Mouse (Mus musculus): Measurements from ENCODE around the gene Arhgap10.

The Arhgap10 gene

DNA sequence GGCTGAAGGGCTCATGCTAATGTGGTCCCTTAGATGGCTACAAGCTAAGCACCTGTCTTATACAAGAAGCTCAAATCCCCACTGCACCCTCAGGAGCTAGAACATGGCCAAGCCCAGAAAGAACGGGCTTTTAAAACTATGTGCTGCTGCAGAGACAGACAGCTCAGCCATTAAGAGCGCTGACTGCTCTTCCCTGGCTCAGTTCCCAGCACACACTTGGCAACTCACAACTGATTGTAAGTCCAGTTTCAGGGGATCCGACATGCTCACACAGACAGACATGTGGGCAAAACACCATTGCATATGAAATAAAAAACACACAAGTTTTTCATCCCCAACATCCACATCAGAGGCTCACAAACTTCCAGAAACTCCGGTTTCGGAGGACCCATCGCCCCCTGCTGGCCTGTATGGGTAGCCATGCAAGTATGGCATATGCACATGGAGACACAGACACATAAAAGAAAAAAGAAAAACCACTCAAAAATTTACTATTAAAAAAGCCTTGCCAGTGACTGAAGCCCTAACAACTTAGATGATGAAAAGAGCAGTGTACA is 77.4 kb downstream of the Arhgap10 start:
- no peak for DNase-seq

- no peak for DNase-seq
Measured at GRCm38 (mm10) chr8:77439670-77440069, 78.1 kb downstream of the Arhgap10 start.

- no peak for DNase-seq
Measured at GRCm38 (mm10) chr8:77437807-77438493, 79.8 kb downstream of the Arhgap10 start.

DNA sequence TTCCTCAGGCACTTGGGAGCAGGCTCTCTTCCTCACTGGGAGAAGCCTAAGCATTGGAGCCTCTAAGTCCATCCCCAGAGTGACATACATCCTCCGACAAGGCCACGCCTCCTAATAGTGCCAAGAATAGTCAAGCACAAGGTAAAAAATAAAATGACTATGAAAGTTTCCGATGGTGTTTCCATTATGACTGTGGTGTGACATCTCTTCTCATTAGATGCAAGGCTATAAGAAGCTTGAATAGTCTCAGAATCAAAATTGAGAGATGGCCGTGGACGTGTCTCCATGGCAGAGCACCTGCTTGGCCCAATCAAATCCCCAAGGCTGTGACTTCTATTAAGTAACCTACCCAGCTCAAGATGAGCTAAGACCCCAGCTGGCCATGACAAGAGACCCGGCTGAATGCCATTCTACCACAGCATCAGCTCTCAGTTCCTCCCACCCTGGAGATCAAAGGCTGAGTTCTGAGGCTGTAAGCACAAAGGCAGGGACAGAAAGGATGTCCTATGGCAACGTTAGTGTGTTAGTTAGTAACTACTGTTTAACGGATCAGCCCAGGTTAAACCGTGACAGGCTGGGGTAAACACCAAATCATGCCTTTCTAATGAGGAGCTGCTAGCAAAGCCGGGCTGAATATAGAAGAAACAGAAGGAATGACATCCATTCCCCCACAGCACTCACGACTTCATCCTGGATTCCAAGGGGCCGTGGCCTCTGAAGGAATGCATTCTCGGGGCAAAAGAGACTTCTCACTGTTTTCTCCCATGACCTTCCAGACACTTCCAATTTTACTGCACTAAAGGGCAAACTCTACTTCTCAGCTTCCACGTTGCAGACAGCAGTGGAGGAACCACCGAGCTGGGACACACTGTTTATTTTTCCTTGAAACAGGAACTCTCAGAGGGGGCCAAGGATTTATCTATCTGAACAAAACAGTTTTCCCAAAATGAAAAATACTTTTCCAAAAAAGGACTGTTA is 81.5 kb downstream of the Arhgap10 start:
- DNase-seq, result no peak

DNA sequence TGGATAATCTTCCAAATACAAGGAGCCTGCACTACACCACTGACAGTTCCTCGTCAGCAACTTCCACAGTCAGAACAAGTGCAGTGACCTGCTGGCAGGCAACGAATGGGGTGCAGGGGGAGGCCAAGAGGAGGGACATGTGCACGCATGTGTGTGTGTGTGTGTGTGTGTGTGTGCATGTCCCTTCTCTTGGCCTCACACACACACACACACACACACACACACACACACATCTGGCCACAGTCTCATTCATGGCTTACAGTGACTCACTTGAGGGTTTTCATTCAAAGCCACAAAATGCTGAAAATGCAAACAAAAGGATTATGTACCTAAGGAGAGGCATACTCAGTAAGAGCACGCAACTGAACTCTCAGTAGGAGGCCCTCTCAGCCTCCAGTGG is 84.5 kb downstream of the Arhgap10 start:
- no peak for DNase-seq

DNA sequence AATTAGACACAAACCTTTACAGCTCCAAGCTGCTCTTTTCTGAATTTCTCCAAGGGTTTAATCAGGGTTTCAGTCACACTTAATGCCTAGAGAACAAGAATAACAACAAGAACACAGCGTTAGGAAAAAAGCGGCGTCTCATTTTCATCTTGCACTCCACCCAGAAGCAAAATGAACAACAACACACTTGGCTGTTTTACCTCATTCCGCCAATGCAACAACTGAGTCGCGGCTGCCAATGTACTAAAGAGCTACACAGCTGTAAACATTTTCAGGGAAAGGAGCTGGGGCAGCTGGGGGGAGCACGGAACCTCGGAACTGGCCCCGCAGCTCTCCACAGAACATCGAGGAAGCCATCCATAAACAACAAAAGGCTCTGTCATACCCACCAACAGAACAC is 85.0 kb downstream of the Arhgap10 start:
- no peak for DNase-seq

- no peak for DNase-seq
Measured at GRCm38 (mm10) chr8:77428420-77428819, 89.3 kb downstream of the Arhgap10 start.

DNA sequence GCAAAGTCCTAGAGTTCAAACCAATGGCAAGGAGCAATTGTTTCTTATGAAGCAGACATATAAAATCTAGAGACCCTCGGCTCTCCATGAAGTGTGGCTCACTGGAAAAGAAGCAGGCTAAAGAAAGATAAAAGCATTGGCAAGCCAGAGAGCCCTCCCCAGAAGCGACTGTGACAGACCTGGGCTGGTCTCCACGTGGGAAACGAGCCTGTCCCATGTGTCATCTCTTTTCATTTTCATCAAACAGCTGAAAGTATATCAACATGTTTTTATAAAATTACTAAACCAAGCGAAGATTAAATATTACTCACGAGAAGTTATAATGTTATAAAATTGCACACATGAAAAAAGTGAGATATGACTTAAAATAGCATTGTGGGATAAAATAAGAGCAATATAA is 89.7 kb downstream of the Arhgap10 start:
- DNase-seq, result no peak

GRCm38 (mm10) chr8:77427438-77427837 is 90.3 kb downstream of the Arhgap10 start:
- no peak for DNase-seq

GRCm38 (mm10) chr8:77423850-77424249 is 93.9 kb downstream of the Arhgap10 start:
- no peak for DNase-seq

DNA sequence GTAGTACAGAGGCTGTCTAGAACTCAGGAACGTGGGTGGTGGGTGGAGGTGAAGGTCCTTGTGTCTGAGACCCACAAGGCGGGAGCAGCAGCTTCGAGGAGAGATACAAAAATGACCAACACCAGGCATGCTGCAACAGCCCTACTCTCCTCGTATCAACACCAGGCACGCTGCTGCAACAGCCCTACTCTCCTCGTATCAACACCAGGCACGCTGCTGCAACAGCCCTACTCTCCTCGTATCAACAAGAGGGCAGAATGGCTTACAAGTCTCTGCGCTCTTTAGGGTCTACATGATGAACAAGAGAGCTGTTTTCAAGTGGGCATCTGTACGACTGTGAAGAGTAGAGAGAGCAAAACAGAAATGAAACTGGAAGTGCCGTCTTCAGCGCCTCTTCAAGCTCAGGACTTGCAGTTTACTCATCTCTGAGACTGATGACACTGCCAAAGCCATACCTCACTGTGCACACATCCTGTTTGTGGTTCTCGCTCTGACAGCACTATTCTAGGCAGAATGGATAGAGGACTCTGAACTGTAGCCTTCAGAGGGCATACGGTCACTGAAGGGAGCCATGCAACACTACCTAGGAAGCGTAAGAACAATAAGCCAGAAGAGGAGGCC is 95.0 kb downstream of the Arhgap10 start:
- DNase-seq, result peak; percentile 13 to 26

GRCm38 (mm10) chr8:77421596-77421995 is 96.2 kb downstream of the Arhgap10 start:
- DNase-seq, result no peak

DNA sequence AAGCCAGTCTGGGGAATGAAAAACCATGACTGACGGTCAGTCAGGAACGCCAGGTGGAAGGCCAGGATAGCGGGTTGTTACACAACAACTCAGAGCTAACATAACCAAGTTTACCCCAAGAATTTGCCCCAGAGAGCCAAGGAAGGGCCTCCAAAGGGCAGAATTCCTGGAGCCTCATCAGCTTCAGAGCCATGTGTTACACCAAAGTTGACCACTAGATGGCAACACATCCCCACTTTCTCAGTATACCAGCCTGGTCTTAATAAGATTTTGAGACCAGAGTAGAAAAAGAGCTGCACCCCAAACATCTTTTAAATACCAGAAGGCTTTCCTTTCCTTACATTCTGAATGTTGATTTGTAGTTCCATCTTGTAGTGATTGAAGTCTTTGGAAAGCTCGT is 98.0 kb downstream of the Arhgap10 start:
- peak in 1 of 2 experiments; percentile 64 for DNase-seq

DNA sequence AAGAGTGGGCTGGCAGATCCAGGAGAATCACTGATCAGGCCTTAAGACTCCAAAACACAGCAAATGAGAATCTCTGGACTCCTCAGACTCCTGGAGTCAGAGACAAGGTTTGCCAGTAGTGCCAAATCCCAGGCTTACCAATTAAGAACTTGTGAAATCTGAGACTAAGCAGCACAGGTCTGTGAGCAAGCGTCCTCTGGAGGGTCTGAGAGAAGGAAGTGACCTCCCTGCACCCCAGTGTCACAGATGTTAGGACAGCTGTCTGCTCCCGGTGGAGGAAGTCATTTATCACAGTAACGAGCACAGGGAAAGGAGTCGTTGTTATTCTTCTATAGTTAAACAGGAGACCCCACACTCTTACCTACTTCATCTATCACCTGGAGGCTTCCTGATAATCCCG is 101.0 kb downstream of the Arhgap10 start:
- no peak for DNase-seq

- DNase-seq, result no peak
Measured at GRCm38 (mm10) chr8:77416034-77416433, 101.7 kb downstream of the Arhgap10 start.

GRCm38 (mm10) chr8:77411262-77411661 is 106.5 kb downstream of the Arhgap10 start:
- DNase-seq, result no peak

DNA sequence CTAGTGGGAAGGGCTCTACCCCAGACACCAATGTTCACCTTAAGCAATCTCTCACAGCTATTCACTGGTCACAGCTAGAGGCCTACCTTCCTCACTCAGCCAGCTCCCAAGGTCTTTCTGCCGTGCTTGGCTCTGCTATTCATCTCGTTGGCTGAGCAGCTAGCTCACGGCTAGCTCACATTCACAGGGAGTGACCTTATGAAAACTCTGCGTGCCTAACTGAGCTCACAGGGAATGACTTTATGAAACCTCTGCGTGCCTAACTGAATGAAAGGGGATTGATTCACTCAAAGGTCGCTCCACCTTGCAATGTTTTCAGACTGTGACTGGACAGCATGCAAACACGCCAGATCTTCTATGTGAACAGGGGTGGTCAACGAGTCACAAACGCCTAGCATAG is 107.4 kb downstream of the Arhgap10 start:
- no peak for DNase-seq

DNA sequence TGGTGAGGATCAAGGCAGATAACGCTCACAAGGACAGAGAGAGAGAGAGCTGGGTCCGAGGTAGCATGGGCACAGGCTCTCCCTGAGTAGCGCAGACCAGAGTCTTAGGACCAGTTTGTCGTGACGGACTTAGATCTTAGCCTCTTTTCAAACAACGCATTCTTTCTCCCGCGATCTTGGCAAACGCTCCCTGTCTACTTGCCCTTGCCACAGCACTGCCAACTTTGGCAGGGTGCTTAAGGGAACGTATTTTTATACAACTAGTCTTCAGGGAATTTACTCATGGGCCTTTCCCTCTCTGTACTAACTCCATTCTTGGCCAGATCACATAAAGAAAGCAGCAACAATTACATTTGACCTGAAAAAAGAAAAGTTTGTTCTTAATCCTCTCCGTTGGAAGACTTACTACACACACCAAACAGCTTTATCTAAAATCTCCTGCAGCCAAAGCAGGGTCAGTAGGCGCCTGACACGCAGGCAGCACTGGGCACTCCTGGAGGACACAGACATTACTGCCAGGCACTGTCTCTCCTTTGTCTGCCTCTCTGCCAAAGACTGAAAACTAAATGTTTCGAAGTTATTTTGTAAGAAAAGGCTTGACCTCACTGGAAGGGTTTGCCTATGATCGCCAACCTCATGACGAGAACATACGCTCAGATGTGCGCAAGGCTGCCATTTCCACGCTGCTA is 109.1 kb downstream of the Arhgap10 start:
- DNase-seq, result no peak

DNA sequence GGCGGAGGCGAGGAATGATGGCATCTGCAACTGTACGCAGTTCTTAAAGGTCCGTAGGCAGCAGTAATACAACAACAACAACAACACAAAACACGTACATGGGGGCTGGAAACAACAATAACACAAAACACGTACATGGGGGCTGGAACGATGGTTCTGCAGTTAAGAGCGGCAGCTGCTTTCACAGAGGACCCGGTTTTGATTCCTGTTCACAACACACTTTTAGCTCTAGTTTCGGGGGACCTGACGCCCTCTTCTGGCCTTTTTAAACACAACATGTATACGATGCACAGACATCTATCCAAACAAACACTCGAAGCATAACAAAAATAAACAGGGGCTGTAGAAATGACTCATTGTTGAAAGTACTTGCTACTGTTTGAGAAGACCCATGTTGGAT is 110.9 kb downstream of the Arhgap10 start:
- DNase-seq, result no peak

GRCm38 (mm10) chr8:77406444-77406843 is 111.3 kb downstream of the Arhgap10 start:
- no peak for DNase-seq

DNA sequence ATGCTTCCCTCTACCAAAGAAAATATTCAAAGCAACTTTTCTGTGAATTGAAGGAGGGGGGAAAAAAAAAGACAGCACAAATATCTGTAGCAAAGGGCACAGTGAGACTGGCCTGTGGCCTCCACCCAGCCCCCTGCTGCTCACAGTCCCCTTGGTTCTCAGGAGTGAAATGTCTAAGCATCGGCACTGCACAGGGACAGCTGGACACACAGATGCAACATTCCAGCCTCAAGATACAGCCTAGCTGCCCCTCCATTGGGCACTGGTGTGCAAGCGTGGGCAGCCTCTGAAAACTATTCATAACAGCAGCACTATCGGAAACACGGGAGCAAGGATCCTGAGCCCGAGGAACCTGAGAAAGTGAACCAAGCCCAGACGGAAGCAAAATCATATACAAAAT is 113.7 kb downstream of the Arhgap10 start:
- DNase-seq, result no peak

GRCm38 (mm10) chr8:77401934-77402333 is 115.8 kb downstream of the Arhgap10 start:
- DNase-seq, result no peak

- DNase-seq, result no peak
Measured at GRCm38 (mm10) chr8:77401140-77401539, 116.6 kb downstream of the Arhgap10 start.

Data from spleen, adult 18-20 months (tissue).